Mouse (Mus musculus): ENCODE data around the gene Ttc21a. TPM values are rescaled to one million over a fixed set of nuclear protein-coding genes. Genes with fewer than 3 reads are reported as not detected.
A peak's percentile ranks its signal among the peaks of the same experiment; 100 is the strongest.

Ttc21a gene
- polyA plus RNA-seq, 1 experiment = 0.06 TPM

GRCm38 (mm10) chr9:119895040-119895721, 42.2 kb upstream of the Ttc21a start:
- WGBS = under 1% methylated on average over 68 of the region's 71 CpGs
- H3K4me3 ChIP-seq (ENCODE audit: insufficient read depth, low read depth, low read length) = peak overlapping the region; percentile 61
- TF ChIP-seq CTCF (conservative IDR thresholded peaks at IDR 0.05; ENCODE audit: insufficient read depth, insufficient read length, low read depth, low read length) (no peak), POLR2A (IDR thresholded peaks at IDR 0.05; ENCODE audit: low read depth, low read length) (no peak)
- DNase-seq = peak; percentile 45
- H3K27me3 ChIP-seq (replicated peaks; ENCODE audit: control insufficient read depth, insufficient read depth, low read length) = no peaks in the 10 kb centered on the region
- H3K36me3 ChIP-seq (ENCODE audit: control insufficient read depth, insufficient read depth, low read length) = no peaks in the 10 kb centered on the region; the same call in 1 of the 2 replicates
- H3K4me1 ChIP-seq (ENCODE audit: control insufficient read depth, insufficient read depth, low read length) = peaks cover 4% of the 10 kb centered on the region
- no peak overlapping the region for H3K27ac ChIP-seq (ENCODE audit: insufficient read depth, low read depth, low read length)

GRCm38 (mm10) chr9:119899446-119899845, 38.0 kb upstream of the Ttc21a start:
- peak; percentile 16 for DNase-seq
- no peak for TF ChIP-seq CTCF (conservative IDR thresholded peaks at IDR 0.05; ENCODE audit: insufficient read depth, insufficient read length, low read depth, low read length)
- TF ChIP-seq POLR2A (IDR thresholded peaks at IDR 0.05; ENCODE audit: low read depth, low read length) = no peak
- 81% methylated on average over 2 of the region's 2 CpGs for WGBS

DNA sequence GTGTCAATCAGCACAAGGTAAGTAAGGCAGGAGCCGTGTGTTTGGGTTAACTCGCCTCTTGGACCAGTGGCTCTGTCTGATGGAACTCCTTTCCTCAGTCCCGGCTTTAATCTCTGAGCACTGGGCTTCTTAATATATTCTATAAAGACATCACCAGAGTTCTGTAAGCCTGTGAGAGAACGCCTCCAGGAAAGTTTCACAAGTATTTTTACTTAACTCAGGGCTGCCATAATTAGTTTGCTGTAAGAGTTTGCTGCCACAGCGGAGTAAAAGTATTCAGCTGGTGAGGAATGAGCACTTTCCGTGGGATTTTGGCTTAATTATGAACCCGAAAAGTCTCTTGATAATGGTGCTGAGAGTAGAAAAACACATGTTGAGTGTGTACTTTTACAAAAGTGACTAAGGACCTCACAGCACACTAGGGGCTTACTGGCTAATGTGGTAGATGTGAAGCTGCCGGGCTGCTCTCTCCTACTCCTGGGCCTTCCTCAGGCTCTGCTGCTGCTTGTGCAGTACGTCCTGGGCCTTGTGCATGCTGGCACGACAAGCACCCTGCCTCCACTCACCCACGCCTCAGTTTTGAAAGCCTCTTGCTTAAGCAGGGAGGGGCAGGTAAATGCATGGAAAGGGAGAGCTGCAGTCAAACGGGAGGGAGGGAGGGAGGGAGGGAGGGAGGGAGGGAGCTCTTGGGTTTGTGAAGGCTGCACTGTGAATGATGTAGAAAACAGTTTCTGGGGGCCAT, 34.8 kb upstream of the Ttc21a start:
- Histone ChIP-seq H3K27ac (ENCODE audit: insufficient read depth, low read depth, low read length) (no peak overlapping the region), H3K27me3 (replicated peaks; ENCODE audit: control insufficient read depth, insufficient read depth, low read length) (no peaks in the 10 kb centered on the region), H3K36me3 (ENCODE audit: control insufficient read depth, insufficient read depth, low read length) (peaks cover 2% of the 10 kb centered on the region; the same call in 1 of the 2 replicates), H3K4me1 (ENCODE audit: control insufficient read depth, insufficient read depth, low read length) (no peaks in the 10 kb centered on the region), H3K4me3 (ENCODE audit: insufficient read depth, low read depth, low read length) (no peak overlapping the region)
- no peak for TF ChIP-seq CTCF (conservative IDR thresholded peaks at IDR 0.05; ENCODE audit: insufficient read depth, insufficient read length, low read depth, low read length)
- no peak for TF ChIP-seq POLR2A (IDR thresholded peaks at IDR 0.05; ENCODE audit: low read depth, low read length)
- 83% methylated on average over 12 of the region's 12 CpGs for WGBS
- no peak for DNase-seq

More at GRCm38 (mm10) chr9:119899446-119899845, 38.0 kb upstream of the Ttc21a start:
- H3K36me3 ChIP-seq (ENCODE audit: control insufficient read depth, insufficient read depth, low read length) = peaks cover 2% of the 10 kb centered on the region; the same call in 1 of the 2 replicates
- peaks cover 4% of the 10 kb centered on the region for H3K4me1 ChIP-seq (ENCODE audit: control insufficient read depth, insufficient read depth, low read length)
- no peak overlapping the region for H3K27ac ChIP-seq (ENCODE audit: insufficient read depth, low read depth, low read length)
- no peak overlapping the region for H3K4me3 ChIP-seq (ENCODE audit: insufficient read depth, low read depth, low read length)
- H3K27me3 ChIP-seq (replicated peaks; ENCODE audit: control insufficient read depth, insufficient read depth, low read length) = no peaks in the 10 kb centered on the region

- H3K4me1 ChIP-seq (ENCODE audit: control insufficient read depth, insufficient read depth, low read length) = no peaks in the 10 kb centered on the region
- WGBS = 64% methylated on average over 3 of the region's 3 CpGs
- no peak for DNase-seq
- no peak overlapping the region for H3K4me3 ChIP-seq (ENCODE audit: insufficient read depth, low read depth, low read length)
- H3K36me3 ChIP-seq (ENCODE audit: control insufficient read depth, insufficient read depth, low read length) = peaks cover 7% of the 10 kb centered on the region
- no peaks in the 10 kb centered on the region for H3K27me3 ChIP-seq (replicated peaks; ENCODE audit: control insufficient read depth, insufficient read depth, low read length)
- TF ChIP-seq CTCF (conservative IDR thresholded peaks at IDR 0.05; ENCODE audit: insufficient read depth, insufficient read length, low read depth, low read length) = no peak
- TF ChIP-seq POLR2A (IDR thresholded peaks at IDR 0.05; ENCODE audit: low read depth, low read length) = no peak
- no peak overlapping the region for H3K27ac ChIP-seq (ENCODE audit: insufficient read depth, low read depth, low read length)
These were observed 28.7 kb upstream of the Ttc21a start for GRCm38 (mm10) chr9:119908708-119909107.

GRCm38 (mm10) chr9:119909931-119910330, 27.5 kb upstream of the Ttc21a start:
- no peak for TF ChIP-seq CTCF (conservative IDR thresholded peaks at IDR 0.05; ENCODE audit: insufficient read depth, insufficient read length, low read depth, low read length)
- TF ChIP-seq POLR2A (IDR thresholded peaks at IDR 0.05; ENCODE audit: low read depth, low read length) = no peak
- H3K4me3 ChIP-seq (ENCODE audit: insufficient read depth, low read depth, low read length) = no peak overlapping the region
- H3K4me1 ChIP-seq (ENCODE audit: control insufficient read depth, insufficient read depth, low read length) = no peaks in the 10 kb centered on the region
- WGBS = 64% methylated on average over 3 of the region's 3 CpGs
- H3K36me3 ChIP-seq (ENCODE audit: control insufficient read depth, insufficient read depth, low read length) = peaks cover 7% of the 10 kb centered on the region
- H3K27ac ChIP-seq (ENCODE audit: insufficient read depth, low read depth, low read length) = no peak overlapping the region
- H3K27me3 ChIP-seq (replicated peaks; ENCODE audit: control insufficient read depth, insufficient read depth, low read length) = no peaks in the 10 kb centered on the region
- no peak for DNase-seq

DNA sequence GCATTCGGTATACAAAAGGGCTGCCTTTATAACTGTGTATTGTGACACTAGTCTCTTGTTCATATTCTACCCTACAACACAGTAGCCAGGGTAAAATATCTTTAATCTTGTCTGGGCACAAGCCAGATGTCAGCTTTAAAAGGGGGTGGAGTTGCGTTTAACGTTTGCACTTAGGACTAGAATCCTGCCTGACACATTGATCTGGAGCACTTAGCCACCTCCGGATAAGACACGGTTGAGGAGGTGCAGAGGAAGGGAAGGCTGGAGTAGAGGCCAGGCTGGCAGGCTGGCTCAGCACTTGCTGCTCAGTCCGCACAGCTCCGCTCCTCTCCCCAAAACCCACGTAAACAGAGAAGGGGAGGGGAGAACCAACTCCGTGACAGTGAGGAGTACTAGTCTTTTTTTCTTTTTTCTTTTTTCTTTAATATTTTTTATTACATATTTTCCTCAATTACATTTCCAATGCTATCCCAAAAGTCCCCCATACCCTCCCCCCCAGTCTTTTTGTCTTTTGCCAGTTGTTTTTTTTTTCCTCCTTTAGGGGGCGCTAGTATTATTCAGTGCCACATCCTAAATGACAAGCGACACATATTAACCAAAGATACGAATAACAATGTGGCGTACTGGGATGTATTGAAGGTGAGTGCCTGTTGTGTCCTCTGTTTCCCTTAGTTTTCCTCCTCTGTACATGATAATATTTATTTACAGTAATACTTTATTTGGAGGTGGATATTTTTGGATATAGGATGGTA, 24.1 kb upstream of the Ttc21a start:
- Histone ChIP-seq H3K4me1 (ENCODE audit: control insufficient read depth, insufficient read depth, low read length) (no peaks in the 10 kb centered on the region), H3K27me3 (replicated peaks; ENCODE audit: control insufficient read depth, insufficient read depth, low read length) (no peaks in the 10 kb centered on the region), H3K36me3 (ENCODE audit: control insufficient read depth, insufficient read depth, low read length) (peaks cover 5% of the 10 kb centered on the region), H3K27ac (ENCODE audit: insufficient read depth, low read depth, low read length) (no peak overlapping the region), H3K4me3 (ENCODE audit: insufficient read depth, low read depth, low read length) (no peak overlapping the region)
- TF ChIP-seq POLR2A (IDR thresholded peaks at IDR 0.05; ENCODE audit: low read depth, low read length) = no peak
- no peak for TF ChIP-seq CTCF (conservative IDR thresholded peaks at IDR 0.05; ENCODE audit: insufficient read depth, insufficient read length, low read depth, low read length)
- WGBS = 68% methylated on average over 13 of the region's 13 CpGs
- no peak for DNase-seq

All from kidney, adult 2 months (tissue).